Mouse (Mus musculus): ENCODE data around the gene Pwp1. TPM values are rescaled to one million over a fixed set of nuclear protein-coding genes. Genes with fewer than 3 reads are reported as not detected.
A peak's percentile ranks its signal among the peaks of the same experiment; 100 is the strongest.
"Not testable (repeated sequence)": the region's sequence is repeated elsewhere in the genome, so short reads cannot be mapped to it uniquely, and the experiment has no call there.

The Pwp1 gene
- polyA plus RNA-seq (2012; rRNA removed) = 20.2 and 22.1 TPM in 2 replicates

DNA sequence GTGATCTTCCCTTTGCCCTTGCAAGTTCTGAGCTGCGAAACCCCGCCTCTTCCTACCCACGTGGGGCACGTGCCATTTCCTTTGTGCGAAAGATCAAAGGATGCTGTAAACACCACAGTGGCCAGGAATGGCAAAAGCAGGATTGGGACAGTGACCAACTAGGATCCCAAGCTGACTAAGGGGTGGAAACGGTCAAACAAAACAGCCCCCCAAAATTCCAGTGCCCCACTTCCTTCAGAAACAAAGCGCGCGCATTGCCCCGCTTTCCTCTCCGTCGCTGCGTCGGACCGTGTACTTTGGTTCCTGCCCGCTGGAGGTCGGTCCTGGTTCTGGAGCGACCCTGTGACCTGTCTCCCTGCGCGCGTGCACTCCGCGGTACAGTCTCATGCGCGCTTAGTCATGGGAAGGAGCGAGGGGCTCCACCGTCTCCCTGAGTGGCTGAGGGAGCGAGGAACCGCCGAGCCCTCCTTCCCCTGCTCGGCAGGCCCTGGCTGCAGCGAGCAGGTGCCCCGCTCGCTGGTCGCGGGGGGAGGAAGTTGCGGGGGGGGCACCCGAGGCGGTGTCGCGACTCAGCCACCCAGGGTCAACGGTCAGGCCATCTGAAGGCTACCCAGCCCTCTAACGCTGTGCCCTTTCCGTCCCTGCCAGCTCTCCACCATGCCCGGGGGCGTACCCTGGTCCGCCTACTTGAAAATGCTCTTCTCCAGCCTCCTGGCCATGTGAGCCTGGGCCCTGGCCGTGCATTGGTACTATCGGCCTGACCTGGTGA, at the start of gene Pwp1:
Gene Pwp1, plus strand, starts transcription at position 410 of the 769 bp plus-strand sequence.
- DNase-seq (ENCODE audit: low spot score) = not testable (repeated sequence)

DNA sequence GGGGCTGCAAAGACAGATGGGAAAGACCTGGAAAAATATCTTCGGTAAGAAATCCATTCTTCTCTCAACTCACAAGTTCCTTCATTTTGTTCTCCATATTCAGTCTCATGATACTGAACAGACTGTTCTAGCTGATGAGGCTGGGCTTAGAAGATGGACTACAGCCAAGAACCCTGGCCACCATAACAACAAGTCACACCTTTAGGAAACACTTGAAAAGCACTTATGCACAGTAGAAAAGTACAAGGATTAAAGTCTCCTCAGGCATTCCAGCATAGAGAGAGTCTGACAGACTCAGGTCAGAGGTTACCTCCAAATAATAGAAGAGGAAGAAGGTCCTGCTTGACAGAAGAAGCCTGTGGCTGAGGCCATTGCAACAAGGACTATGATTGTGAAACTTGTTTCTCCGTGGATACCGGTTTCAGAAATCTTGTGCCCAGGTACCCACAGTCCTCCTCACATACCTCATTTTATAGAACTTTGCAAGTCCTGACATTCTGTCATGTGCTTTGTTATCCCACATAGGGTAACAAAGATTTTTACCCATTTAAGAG, 7.1 kb upstream of the Pwp1 start:
- DNase-seq (ENCODE audit: low spot score) = not testable (repeated sequence)

DNA sequence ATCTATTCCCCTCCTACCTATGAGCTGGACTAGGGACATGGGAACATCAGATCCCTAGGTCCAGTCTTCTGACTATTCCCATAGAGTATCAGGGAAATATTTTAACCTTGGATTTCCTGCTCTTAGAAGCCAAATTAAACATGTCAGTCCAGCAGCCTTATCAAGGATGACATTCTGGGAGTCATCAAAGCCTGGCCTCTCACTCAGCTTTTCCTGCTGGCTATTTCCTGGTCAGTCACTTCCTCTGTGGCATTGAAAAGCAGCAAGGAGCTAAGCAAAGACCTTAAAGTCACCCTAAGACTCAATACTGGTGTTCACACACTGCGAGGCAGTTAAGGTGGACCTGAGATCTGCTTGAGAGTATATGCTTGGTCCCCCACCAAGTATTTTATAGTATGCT, 5.5 kb upstream of the Pwp1 start:
- not testable (repeated sequence) for DNase-seq (ENCODE audit: low spot score)

DNA sequence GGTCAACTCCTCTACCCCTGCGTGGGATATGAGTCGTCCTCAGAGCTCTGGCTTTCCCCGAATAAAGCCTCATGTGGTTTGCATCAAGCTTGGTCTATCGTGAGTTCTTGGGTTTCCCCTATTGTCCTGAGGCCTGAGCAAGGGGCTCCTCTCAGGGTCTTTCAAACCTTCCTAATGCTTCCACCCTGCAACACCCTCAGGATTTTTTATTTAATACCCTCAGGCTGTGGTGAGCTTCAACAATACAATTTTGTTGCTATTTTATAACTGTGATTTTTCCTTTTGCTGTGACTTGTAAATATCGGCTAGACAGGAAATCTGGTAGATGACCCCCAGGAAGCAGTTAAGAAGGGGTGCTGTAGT, 591 bp upstream of the Pwp1 start:
- DNase-seq (ENCODE audit: low spot score) = not testable (repeated sequence)

DNA sequence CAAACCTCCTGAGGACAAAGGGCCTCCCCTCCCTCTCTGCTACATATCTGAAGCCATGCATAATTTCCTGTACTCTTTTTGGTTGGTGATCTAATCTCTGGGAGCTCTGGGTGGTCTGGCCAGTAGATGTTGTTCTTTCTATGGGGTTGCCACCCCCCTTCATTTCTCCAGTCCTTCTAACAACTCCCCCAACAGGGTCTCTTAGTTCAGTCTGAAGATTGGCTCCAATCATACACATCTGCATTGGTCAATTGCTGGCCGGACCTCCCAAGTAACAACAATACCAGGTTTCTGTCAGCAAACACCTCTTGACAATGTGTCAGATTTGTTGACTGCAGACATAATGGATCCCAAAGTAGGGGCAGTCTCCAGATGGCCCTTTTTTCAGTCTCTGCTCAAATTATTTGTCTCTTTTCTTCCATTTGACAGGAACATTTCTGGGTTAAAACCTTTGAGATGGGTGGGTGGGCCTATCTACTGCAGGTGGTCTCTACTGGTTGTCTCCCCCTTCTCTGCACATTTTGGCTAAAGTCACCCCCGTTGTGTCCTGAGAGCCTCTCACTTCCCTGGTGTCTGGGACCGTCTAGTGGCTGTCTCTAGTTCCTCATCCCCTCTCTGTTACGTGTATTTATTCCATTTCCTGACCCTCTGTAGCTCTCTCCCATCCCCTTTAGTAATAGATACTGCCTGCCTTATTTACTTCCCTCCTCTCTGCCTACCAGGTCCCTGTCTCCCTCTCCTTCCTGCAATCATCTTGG, 17.0 kb downstream of the Pwp1 start:
- no peak for DNase-seq (ENCODE audit: low spot score)

DNA sequence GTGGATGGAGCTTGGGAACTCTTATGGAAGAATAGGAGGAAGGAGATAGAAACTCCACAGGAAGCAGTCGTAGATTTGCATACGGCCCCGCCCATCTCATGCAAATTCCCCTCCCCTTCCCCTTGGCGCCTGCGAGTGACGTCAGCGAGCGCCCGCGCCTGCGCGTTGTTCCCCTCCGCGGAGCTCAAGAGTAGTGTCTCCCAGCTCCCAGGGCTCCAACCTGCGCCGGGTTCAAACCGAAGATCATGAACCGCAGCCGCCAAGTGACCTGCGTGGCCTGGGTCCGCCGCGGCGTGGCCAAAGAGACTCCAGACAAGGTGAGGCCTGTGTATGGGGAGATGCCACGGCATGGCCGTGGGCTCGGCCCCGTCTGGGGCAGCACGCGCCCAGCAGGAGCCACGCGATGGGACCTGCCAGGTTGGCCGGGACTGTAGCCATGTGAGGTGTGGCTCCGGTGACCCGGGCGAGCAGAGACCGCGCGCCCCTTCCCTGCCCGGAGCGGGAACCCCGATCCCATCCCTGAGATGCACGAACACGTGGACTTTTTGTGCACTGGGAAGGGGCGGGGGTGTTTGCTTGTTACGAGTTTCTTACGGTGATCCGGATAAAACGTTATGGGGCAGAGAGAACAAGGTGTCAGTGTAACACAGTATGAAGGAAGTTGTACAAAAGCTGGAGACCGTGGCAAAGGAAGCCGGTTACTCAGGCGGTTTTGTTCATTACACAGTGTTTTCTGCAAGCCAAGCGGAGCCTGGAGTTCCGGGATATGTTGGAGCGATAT, 42.6 kb downstream of the Pwp1 start:
- DNase-seq (ENCODE audit: low spot score) = peak; percentile 88

DNA sequence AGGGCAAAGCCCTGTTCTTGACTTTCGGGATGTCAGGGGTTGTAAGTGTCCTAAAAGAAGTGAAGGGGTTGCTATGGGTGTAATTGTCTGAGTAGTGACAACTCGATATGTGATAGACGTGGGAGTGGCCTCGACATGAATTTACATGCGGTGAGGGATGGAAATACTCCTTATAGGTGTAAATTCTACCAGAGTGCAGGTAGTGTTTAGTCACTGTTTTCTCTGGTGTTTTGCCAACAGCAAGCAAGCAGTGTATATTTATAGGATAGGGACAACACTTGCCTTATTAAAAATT, 43.1 kb downstream of the Pwp1 start:
- DNase-seq (ENCODE audit: low spot score) = no peak

DNA sequence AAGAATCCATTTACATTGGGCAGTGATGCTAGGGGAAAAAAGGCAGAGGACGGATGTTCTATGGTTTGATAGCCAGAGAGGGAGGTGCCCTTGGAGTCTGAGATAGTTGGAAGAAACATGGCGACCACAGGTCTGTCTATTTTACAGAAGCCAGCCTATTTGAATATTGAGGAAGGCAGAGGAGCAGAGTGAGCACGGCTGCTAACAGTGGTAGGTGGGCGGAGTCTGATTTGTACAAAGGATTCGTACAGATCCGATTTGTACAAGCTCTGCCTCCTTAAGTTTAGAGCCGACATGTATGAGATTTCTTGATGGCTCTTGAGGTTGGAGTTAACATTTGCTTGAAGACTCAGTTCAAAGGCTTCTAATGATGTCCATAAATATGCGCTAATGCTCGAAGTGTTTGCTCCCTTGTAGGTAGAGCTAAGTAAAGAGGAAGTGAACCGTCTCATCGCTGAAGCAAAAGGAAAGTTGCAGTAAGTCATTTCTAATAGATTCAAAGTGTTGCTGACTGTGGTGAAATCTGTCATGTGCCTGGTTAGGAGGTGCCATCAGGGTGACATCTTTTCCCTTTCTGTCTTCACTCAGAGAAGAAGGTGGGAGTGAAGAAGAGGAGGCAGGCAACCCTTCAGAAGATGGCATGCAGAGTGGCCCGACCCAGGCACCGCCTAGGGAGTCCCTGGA, 44.7 kb downstream of the Pwp1 start:
- DNase-seq (ENCODE audit: low spot score) = no peak

DNA sequence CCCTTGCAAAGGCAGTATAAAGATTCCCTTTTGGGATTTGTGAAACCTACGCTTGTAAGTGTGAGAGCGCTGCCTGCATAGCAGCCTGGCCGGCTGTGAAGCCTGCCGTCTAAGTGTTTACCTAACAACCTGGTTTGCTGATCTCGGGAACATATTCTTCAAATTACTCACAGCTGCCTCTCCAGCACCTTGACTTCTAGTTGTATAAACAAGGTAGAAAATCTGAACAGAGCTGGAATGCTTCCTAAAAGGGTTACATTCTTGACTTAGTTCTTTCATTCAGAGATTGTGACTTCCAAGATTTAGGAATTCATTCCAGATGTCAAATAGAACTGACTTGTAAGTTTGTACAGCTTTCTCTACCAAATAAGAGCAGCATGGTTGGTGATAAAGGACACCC, 46.5 kb downstream of the Pwp1 start:
- no peak for DNase-seq (ENCODE audit: low spot score)

DNA sequence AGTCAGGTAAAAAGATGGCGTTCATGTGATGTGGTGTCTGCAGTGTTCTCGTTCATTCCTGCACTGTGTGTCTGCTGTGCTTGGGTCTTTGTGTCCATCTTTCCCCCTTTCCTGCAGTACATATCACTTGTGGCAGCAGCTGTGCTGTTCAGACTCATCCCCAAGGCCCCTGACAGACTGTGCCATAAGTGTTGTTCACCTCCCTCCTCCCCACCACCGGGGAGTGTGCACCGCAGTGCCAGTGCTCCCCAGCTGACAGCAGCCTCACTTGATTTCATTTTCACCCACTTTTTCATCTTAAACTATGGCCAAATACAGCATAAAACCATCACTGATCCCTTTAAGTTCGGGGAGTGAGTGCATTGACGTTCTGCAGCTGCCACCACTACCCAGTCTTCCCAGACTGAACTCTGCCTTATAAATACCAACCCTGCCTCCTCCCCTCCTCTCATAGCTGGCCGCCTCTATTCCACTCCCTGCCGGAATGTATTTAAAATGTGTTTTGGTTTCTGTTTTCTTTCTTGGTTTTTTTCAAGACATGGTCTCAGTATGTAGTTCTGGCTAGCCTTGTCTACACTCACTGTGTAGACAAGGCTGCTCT, 50.7 kb downstream of the Pwp1 start:
- no peak for DNase-seq (ENCODE audit: low spot score)

DNA sequence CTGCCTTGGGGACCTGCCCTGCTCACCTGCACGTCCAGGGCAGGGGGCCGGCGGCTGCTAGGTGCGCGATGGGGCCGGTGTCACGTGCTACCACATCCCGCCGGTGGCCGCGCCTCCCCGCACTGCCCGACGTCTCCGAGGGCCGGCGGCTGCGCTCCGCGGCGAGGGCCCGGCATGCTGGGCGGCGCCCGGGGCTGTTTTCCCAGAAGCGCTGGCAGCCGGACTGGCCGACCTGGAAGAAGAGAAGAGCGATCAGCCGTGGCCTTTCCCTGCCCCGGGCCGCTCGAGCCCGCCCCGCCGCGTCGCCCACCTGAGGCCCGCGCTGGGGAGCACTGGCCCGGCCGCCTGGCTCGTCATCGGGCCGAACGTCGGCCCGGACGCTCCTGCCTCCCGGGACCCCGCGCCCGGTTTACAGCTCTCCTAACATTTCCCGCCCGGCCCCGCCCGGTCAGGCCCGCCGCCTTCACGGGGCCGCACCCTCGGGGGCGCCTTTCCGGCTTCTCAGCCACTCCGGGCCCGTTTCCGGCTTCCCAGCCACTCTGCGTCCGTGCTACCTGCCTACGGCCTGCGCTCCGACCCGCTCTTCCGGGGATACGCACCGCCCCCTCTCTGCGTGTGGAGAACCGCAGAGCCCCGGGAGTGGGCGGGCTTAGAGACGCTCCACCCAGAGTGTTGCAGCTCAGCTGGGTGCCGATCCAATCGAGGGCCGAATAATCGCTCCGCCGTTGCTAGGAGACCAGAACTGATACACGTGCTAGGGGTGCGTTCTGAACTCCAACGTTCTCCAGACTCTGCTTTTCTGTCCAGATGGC, 87.4 kb downstream of the Pwp1 start, which contains the start of gene Prdm4:
Gene Prdm4, minus strand, starts transcription at position 645 of the 812 bp plus-strand sequence.
- DNase-seq (ENCODE audit: low spot score) = peak; percentile 91

DNA sequence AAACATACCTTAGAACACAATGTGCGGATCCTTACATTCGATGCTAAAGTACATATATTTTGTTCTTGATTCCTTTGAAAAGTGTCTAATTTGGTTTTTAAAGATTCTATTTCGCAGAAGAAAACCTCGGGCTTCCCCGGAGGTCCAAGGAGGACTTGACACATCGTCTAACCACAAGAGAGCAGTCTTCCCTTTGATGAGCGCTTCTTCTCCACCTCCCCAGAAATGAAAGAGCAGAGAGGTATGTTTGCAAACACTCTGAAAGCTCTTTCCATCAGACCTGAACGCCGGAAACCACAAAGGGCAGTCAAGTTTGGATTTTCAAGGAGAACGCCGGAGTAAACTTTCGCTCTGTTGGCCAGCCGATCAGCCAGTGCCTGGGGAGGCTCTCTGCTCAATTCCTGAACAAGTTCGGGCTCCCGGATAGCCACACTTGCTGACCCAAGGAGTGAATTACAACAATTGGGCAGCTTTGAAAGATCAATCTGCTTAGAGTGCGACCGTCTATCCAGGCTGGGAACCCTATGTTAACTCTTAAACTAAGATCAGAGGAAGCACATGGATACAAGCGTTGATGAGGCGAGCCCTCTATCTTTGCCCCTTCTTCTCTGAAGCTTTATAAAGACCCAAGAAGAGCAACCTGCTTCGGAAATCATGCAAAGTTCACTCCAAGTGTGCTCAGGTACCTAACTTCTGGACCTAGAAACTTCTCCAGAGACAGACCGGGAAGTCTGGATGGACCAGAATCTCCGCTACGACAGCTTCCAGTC, 98.6 kb downstream of the Pwp1 start, which contains the start of gene Ascl4:
Gene Ascl4, plus strand, starts transcription at position 6 of the 770 bp plus-strand sequence.
- DNase-seq (ENCODE audit: low spot score) = no peak

DNA sequence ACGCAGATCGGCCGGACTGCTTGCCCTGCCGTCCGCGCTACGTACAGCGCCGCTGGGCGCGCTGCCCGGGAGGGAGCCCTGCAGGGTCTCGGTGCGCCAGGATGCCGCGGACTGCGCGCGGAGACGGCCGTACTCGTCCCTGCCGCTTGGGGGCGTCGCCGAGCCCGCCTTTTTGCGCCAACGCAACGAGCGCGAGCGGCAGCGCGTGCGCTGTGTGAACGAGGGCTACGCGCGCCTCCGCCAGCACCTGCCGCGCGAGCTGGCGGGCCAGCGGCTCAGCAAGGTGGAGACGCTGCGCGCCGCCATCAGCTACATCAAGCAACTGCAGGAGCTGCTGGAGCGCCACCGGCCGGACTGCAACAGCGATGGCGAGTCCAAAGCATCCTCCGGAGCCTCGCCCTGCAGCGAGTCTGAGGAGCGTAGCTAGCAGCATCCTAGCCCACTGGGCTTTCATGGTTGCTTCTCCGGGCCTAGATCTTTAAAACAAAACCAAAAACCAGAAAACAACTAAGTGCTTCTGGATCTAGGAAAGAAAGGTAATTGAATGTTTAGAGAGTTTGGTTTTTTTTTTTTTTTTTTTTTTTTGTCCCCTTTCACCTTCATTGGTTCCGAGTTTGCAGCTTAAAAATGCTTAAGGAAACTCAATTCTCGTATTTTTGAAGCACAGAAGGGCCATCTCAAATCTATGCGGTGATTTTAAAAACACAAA, 99.4 kb downstream of the Pwp1 start:
- DNase-seq (ENCODE audit: low spot score) = peak; percentile 45

DNA sequence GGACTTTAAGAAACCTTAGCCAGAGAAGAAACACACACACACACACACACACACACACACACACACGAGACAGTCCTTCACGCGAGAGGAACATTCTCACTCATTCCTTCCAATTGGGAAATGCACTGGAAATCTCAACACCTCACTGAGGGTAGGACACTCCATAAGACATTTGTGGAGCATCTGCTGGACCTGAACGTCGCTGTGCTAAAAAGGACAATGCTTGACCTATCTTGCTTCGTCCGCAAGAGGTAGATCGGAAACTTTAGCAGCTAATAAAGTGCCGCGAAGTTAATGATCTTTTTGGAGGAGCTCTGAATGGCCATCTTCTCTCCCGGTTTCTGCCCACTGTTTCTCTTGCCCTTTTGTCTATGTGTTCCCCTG, 99.9 kb downstream of the Pwp1 start:
- no peak for DNase-seq (ENCODE audit: low spot score)

DNA sequence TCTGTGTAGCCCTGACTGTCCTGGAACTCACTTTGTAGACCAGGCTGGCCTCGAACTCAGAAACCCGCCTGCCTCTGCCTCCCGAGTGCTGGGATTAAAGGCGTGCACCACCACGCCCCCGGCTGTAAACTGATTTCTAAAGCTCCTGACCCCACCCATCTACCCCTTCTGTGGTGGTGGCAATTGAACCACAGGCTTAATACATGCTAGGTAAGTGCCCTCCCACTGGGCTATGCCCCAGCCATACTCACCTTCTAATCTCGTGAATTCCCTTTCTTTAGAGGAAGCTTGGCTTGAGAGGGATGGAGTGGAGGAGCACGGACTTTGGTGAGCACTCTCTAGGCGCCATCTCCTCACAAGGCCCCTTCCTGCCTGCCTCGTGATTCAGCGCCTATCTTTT, 100.7 kb downstream of the Pwp1 start:
- DNase-seq (ENCODE audit: low spot score) = no peak

DNA sequence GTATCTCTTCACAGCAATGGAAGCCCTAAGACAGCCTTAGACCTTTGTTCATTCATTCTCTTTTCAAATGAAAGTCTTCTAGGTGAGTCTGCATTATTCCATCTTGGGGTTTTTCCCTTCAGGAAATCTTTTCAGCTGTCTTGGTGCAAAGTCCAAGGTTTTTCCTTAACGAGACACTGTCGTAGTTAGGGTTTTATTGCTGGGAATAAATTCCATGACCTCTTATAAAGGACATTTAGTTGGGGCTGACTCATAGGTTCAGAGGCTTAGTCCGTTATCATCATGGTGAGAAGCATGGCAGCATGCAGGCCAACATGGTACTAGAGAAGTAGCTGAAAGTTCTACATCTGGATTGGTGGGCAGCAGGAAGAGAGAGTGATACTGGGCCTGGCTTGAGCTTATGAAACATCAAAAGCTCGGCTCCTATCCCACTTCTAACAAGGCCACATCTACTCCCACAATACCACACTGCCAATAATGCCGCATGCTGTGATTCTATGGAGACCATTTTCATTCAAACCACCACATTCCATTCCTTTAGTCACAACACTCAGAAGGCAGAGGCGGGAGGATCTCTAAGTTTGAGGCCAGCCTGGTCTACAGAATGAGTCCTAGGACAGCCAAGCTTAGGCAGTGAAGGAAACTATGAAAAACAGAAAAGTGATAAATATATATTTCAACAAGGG, 107.1 kb downstream of the Pwp1 start:
- no peak for DNase-seq (ENCODE audit: low spot score)
